Mouse (Mus musculus) C2C12 (cell line): ENCODE data around the gene Arih1. TPM values are rescaled to one million over a fixed set of nuclear protein-coding genes. Genes with fewer than 3 reads are reported as not detected.

Experiments
- H3K27me3 ChIP-seq: one replicate; pipeline ENCODE4 v1.6.1; 2011; ENCODE audit not compliant: control insufficient read depth, insufficient read depth, insufficient read length
- H3K36me3 ChIP-seq: one replicate; pipeline ENCODE4 v1.6.1; 2011; ENCODE audit not compliant: control insufficient read depth, insufficient read depth
- H3K4me3 ChIP-seq: one replicate; pipeline ENCODE4 v1.5.1; 2011; ENCODE audit warnings: mild to moderate bottlenecking, control low read depth; ENCODE audit not compliant: poor library complexity, insufficient read depth, severe bottlenecking
- H3K79me2 ChIP-seq: one replicate; pipeline ENCODE4 v1.6.1; 2011; ENCODE audit not compliant: control insufficient read depth, insufficient read depth
- H3K79me3 ChIP-seq: one replicate; pipeline ENCODE4 v1.6.1; 2011; ENCODE audit warnings: low read depth, control low read depth
- H3ac ChIP-seq: one replicate; pipeline ENCODE3; 2011; ENCODE audit warnings: low read depth; ENCODE audit not compliant: control insufficient read depth, insufficient read length
- CEBPB ChIP-seq: IDR thresholded peaks from one replicate; pipeline ENCODE4 v1.6.1; 2011; ENCODE audit warnings: low read depth, mild to moderate bottlenecking, control low read depth, moderate library complexity
- CTCF ChIP-seq: IDR thresholded peaks from one replicate; pipeline ENCODE4 v1.5.1; 2011; ENCODE audit not compliant: control insufficient read depth, insufficient read depth, insufficient read length
- FOSL1 ChIP-seq: IDR thresholded peaks from one replicate; pipeline ENCODE4 v1.8.0; 2011; ENCODE audit warnings: mild to moderate bottlenecking, low read length; ENCODE audit not compliant: poor library complexity, insufficient read depth, severe bottlenecking
- MAX ChIP-seq: IDR thresholded peaks from one replicate; pipeline ENCODE4 v1.6.1; 2011; ENCODE audit warnings: mild to moderate bottlenecking, control low read depth
- MYOD1 ChIP-seq: IDR thresholded peaks from one replicate; pipeline ENCODE4 v1.6.1; 2011; ENCODE audit warnings: low read depth; ENCODE audit not compliant: control insufficient read depth, insufficient read length
- MYOG ChIP-seq: IDR thresholded peaks from one replicate; pipeline ENCODE4 v1.6.1; 2011; ENCODE audit not compliant: control insufficient read depth, insufficient read length; ENCODE audit errors: extremely low read depth
- USF1 ChIP-seq: IDR thresholded peaks from one replicate; pipeline ENCODE4 v1.6.1; 2011; ENCODE audit warnings: low read depth, mild to moderate bottlenecking, control low read depth, moderate library complexity
- polyA plus RNA-seq: library from polyadenylated mRNA; unstranded; fragments of >200 nt; fragmentation: generic; extraction: Trizol; gene quantifications from one replicate; pipeline ENCODE4 v1.2.1, GENCODE M21; 2012; ENCODE audit warnings: missing spikeins

Arih1 gene
- polyA plus RNA-seq, 1 experiment, result 25.4 TPM

GRCm38 (mm10) chr9:59526727-59527126 lies 40.3 kb upstream of the Arih1 start:
- no peak overlapping the region for H3K4me3 ChIP-seq
- H3K79me2 ChIP-seq, result no peaks in the 10 kb centered on the region
- no peaks in the 10 kb centered on the region for H3K27me3 ChIP-seq
- no peak for TF ChIP-seq MYOG
- TF ChIP-seq FOSL1, result no peak
- no peak for TF ChIP-seq CEBPB
- TF ChIP-seq CTCF, result no peak
- no peak for TF ChIP-seq USF1
- TF ChIP-seq MAX, result no peak
- TF ChIP-seq MYOD1, result no peak
- H3K36me3 ChIP-seq, result no peaks in the 10 kb centered on the region
- no peak overlapping the region for H3ac ChIP-seq
- H3K79me3 ChIP-seq, result no peaks in the 10 kb centered on the region

GRCm38 (mm10) chr9:59522906-59523305 lies 36.5 kb upstream of the Arih1 start:
- Histone ChIP-seq H3ac (no peak overlapping the region), H3K4me3 (no peak overlapping the region), H3K79me2 (no peaks in the 10 kb centered on the region), H3K36me3 (no peaks in the 10 kb centered on the region), H3K27me3 (no peaks in the 10 kb centered on the region), H3K79me3 (no peaks in the 10 kb centered on the region)
- TF ChIP-seq CTCF (no peak), MYOG (no peak), MAX (no peak)

GRCm38 (mm10) chr9:59519396-59519795 lies 33.0 kb upstream of the Arih1 start:
- no peak overlapping the region for H3K4me3 ChIP-seq
- TF ChIP-seq CTCF (no peak), USF1 (no peak), FOSL1 (no peak), MAX (no peak), MYOG (no peak), CEBPB (no peak), MYOD1 (no peak)
- no peaks in the 10 kb centered on the region for H3K79me2 ChIP-seq

GRCm38 (mm10) chr9:59518976-59519375 lies 32.6 kb upstream of the Arih1 start:
- Histone ChIP-seq H3K27me3 (no peaks in the 10 kb centered on the region), H3ac (no peak overlapping the region), H3K4me3 (no peak overlapping the region), H3K79me3 (no peaks in the 10 kb centered on the region), H3K36me3 (no peaks in the 10 kb centered on the region), H3K79me2 (no peaks in the 10 kb centered on the region)
- no peak for TF ChIP-seq USF1

More at GRCm38 (mm10) chr9:59519396-59519795, 33.0 kb upstream of the Arih1 start:
- Histone ChIP-seq H3K27me3 (no peaks in the 10 kb centered on the region), H3K36me3 (no peaks in the 10 kb centered on the region), H3K79me3 (no peaks in the 10 kb centered on the region), H3ac (no peak overlapping the region)

- Histone ChIP-seq H3K4me3 (no peak overlapping the region), H3K36me3 (no peaks in the 10 kb centered on the region), H3K79me2 (no peaks in the 10 kb centered on the region), H3K27me3 (no peaks in the 10 kb centered on the region), H3K79me3 (no peaks in the 10 kb centered on the region), H3ac (no peak overlapping the region)
- no peak for TF ChIP-seq MYOD1
These were observed 30.7 kb upstream of the Arih1 start for GRCm38 (mm10) chr9:59517127-59517526.

GRCm38 (mm10) chr9:59515069-59515468 lies 28.7 kb upstream of the Arih1 start:
- Histone ChIP-seq H3ac (no peak overlapping the region), H3K36me3 (no peaks in the 10 kb centered on the region), H3K79me2 (no peaks in the 10 kb centered on the region), H3K27me3 (no peaks in the 10 kb centered on the region), H3K4me3 (no peak overlapping the region), H3K79me3 (no peaks in the 10 kb centered on the region)
- no peak for TF ChIP-seq MAX
- TF ChIP-seq FOSL1, result no peak
- no peak for TF ChIP-seq MYOG
- TF ChIP-seq CTCF, result no peak
- no peak for TF ChIP-seq CEBPB
- no peak for TF ChIP-seq MYOD1
- TF ChIP-seq USF1, result no peak

GRCm38 (mm10) chr9:59512381-59512780 lies 26.0 kb upstream of the Arih1 start:
- H3K27me3 ChIP-seq, result no peaks in the 10 kb centered on the region
- H3K36me3 ChIP-seq, result no peaks in the 10 kb centered on the region
- H3K4me3 ChIP-seq, result no peak overlapping the region
- H3ac ChIP-seq, result no peak overlapping the region
- no peaks in the 10 kb centered on the region for H3K79me2 ChIP-seq
- no peaks in the 10 kb centered on the region for H3K79me3 ChIP-seq
- TF ChIP-seq CEBPB (no peak), CTCF (no peak), MYOD1 (no peak), MAX (no peak), MYOG (no peak), FOSL1 (no peak), USF1 (no peak)
